Mouse (Mus musculus) c-Kit-positive CD71-negative TER-119-negative erythroid progenitor cells, embryonic 14.5 days (primary cell): ENCODE measurements around the gene Rad51ap1.
A peak's percentile ranks its signal among the peaks of the same experiment; 100 is the strongest.

Experiments used
- DNase-seq: peaks from one replicate; pipeline ENCODE4 v3.0.0-alpha.2; 2013; ENCODE audit warnings: low read depth

Rad51ap1 gene

GRCm38 (mm10) chr6:126939487-126940171 is at the start of gene Rad51ap1, which contains the start of gene D6Wsu163e:
Rad51ap1 (minus strand) TSS chr6:126939587.
D6Wsu163e (plus strand) TSS chr6:126939962.
- peak; percentile 82 for DNase-seq

- no peak for DNase-seq
Measured at GRCm38 (mm10) chr6:126981539-126982234, 42.3 kb upstream of the Rad51ap1 start.

- DNase-seq = no peak
Measured at GRCm38 (mm10) chr6:126966241-126967026, 27.0 kb upstream of the Rad51ap1 start.

GRCm38 (mm10) chr6:126963426-126963825 is 24.0 kb upstream of the Rad51ap1 start:
- no peak for DNase-seq

- DNase-seq = no peak
Measured at GRCm38 (mm10) chr6:126962709-126963108, 23.3 kb upstream of the Rad51ap1 start.

DNA sequence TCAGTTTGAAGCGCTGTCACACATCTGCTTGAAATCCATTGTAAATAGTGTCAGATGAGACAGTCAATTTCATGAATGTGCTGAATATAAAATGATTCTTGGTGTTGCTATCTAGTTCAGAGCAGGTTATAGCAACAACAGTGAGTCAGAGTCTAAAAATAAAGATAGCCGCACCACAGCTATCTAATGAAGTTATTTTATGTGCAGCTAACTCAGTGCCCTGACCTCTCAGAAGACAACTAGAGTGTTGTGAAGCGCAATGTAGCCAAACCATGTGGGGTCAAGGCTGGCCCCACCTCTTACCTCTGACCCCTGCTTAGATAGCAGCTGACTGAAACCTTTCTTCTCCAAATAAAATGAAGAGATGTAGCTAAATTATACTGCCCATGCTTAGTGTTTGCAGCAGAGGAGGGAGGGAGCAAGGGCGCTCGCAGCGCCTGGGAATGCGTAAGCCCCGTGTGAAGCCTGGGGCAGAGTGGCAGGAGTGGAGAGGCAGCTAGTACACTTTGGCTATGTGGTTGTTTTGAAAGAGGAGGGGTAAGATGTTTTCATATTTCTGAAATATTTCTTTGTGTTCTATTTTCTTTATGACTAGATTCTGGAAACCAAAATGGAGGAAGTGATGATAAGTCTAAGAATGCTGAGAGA is 22.1 kb upstream of the Rad51ap1 start:
- no peak for DNase-seq

GRCm38 (mm10) chr6:126955734-126956133 is 16.3 kb upstream of the Rad51ap1 start:
- peak; percentile 74 for DNase-seq

DNA sequence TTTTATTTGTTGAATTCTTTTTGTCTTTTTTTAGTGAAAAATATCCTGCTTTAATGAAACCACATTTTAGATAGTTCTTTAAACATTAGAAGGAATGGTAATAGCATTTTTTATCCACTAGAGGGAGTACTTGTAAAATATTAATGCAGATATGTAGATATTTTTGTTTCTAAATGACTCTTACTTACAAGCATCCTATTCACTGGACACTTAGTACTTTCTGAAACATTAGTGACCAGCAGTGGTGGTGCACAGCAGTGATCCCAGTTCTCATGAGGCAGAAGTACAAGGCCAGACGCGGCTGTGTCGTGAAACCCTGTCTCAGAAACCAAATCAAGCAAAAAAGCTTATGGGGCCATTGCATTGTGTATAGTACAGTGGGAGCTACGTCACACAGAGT is 8.9 kb upstream of the Rad51ap1 start:
- no peak for DNase-seq

- peak; percentile 55 for DNase-seq
Measured at GRCm38 (mm10) chr6:126940451-126940850, 1.1 kb upstream of the Rad51ap1 start.

- DNase-seq = no peak
Measured at GRCm38 (mm10) chr6:126938853-126939486, 417 bp downstream of the Rad51ap1 start.

DNA sequence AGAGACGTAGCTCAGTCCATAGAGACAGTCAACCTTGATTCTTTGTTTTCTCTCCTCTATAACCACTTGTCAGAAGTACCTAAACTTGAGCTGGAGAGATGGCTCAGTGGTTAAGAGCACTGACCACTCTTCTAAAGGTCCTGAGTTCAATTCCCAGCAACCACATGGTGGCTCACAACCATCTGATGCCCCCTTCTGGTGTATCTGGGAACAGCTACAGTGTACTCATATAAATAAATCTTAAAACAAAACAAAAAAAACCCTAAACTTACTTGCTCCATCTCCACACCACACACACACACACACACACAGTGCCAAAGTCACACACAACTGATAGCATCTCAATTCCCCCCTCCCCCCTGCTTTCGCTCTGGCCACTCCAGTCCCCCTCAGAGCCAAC is 1.3 kb downstream of the Rad51ap1 start:
- no peak for DNase-seq

GRCm38 (mm10) chr6:126932896-126933295 is 6.5 kb downstream of the Rad51ap1 start:
- no peak for DNase-seq

DNA sequence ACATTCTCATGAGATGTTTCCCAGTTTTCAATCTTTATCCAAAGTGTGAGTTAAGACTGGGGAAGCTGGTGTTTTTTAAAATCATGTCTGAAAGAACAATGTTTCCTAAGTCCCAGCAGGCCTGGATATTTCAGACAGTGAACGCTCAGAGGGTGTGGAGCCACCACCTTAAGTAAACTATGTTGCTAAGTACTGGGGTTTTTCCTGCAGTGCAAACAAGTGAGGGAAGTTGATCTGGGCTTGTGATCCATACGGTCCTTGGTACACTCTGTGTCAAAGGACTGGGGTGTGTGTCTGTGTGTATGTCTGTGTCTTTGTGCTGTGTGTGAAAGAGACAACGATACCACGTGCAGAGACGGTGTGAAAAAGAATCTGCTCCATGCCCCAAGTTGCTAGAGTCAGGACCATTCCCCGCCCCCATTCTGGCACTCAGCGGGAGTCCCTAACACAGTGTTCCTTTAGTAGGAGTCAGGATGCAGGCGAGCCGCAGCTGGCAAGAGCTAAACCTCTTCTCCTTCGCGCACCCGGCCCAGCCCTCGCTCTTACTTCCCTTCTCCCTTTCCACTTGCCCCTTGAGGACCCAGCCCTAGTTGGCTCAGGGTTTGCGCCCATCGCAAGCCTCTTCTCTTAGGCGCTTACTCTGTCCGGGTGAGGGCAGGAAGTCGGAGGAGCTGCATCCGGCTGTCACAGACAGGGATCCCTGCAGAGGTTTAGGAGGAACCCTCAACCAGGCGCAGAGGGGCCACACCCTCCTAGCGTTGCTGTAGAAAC is 18.1 kb downstream of the Rad51ap1 start, which contains the start of gene Dyrk4:
Gene Dyrk4 (minus strand): TSS at position 729 of the 771 bp plus-strand sequence.
- peak; percentile 19 for DNase-seq

DNA sequence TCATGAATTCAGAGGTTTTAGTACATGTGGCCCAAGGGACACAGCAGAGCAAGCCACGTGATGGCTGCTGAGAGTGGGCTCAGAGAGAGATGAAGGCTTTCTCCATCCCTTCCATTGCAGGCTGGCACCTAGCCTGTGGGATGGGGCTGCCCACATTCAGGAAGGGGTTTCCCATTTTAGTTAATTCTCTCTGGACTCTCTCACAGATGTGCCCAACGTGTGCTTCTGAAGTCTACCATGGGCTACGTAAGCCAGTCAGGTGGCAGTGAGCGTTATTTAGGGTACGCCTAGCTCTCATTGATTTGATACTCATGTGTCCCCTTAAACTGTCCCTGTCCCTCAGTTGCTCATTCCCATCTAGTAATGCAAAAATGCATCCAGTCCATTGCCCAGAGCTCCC is 24.5 kb downstream of the Rad51ap1 start:
- no peak for DNase-seq

- no peak for DNase-seq
Measured at GRCm38 (mm10) chr6:126910727-126911126, 28.7 kb downstream of the Rad51ap1 start.

GRCm38 (mm10) chr6:126907876-126908275 is 31.5 kb downstream of the Rad51ap1 start:
- DNase-seq = no peak

DNA sequence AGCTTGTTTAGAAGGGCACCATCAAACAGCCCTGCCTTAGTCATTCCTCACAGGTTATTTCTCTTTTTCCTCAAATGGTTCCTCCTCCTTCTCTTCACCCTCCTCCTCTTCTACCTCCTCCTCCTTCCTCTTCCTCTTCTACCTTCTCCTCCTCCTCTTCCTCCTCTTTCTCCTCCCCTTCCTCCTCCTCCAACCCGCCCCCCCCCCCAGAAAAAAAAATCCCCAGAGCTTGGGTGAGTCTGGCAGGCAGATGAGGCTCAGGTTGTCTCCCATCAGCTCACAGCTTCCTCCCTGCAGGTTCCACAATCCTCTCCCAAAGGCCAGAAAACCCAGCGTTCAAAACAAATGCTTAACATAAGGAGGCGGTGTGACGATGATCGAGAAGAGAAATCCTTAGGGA is 32.0 kb downstream of the Rad51ap1 start:
- DNase-seq = no peak

- DNase-seq = peak; percentile 3
Measured at GRCm38 (mm10) chr6:126877118-126877517, 62.3 kb downstream of the Rad51ap1 start.
